ENCODE assay signal across 8 mouse cellular contexts in the genomic region with DNA sequence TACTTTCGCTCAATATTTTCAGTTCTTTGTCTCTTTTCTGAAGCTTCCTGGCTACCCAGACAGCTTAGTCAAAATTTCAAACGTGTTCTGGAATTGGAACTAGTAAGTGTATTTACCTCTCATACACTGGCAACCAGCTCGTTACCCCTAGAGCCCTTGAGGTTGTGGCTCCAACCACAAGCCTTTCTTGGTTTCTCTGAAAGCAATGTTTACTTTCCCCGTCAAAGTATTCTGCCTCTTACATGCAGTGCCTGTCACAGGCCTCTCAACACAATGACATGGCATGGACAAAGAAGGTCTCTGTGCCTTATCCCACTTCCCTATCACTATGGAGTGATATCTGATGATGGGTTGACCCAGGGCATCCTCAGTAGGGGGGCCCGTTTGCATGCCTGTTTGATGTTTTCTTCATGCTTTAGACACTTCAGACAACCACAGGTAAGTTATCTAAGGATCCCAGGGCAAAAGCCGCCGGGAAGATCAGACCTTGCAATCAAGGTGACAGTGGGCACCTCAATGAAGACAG. TPM values are rescaled to one million over a fixed set of nuclear protein-coding genes. Genes with fewer than 3 reads are reported as not detected.
DNase-seq lines count a peak whose midpoint lies in the region; ATAC-seq and TF ChIP-seq lines count a peak whose summit lies in the region.

No protein-coding gene starts in this region.

- H3K27me3 ChIP-seq in kidney, postnatal 0 days (ENCODE audit: insufficient read depth, low read length) = no peaks in the 10 kb centered on the region
- no peaks in the 10 kb centered on the region for H3K27me3 ChIP-seq in hindbrain, embryonic 14.5 days (ENCODE audit: control insufficient read depth, insufficient read depth, low read length)

- TF ChIP-seq CTCF in kidney, postnatal 0 days (IDR thresholded peaks at IDR 0.05; ENCODE audit: low read depth) = no peak
- no peak for TF ChIP-seq CTCF in brain, embryonic 14.5 days (IDR thresholded peaks at IDR 0.05; ENCODE audit: borderline replicate concordance, extremely low read depth, insufficient read depth, insufficient read length)

- H3K9me3 ChIP-seq in kidney, postnatal 0 days (replicated peaks; ENCODE audit: low read length) = no peaks in the 10 kb centered on the region
- H3K9me3 ChIP-seq in hindbrain, embryonic 14.5 days (ENCODE audit: control insufficient read depth, low read length) = no peaks in the 10 kb centered on the region

- peak overlapping the region; percentile 74 for H3K9ac ChIP-seq in kidney, postnatal 0 days (ENCODE audit: low read depth, low read length)
- H3K9ac ChIP-seq in hindbrain, embryonic 14.5 days = peak overlapping the region; percentile 91

- no peaks in the 10 kb centered on the region for H3K4me1 ChIP-seq in kidney, postnatal 0 days (replicated peaks; ENCODE audit: insufficient read depth, low read length)
- 0 out of 2 replicates have a peak, but pooled peaks cover 11% of the 10 kb centered on the region for H3K4me1 ChIP-seq in hindbrain, embryonic 14.5 days (replicated peaks; ENCODE audit: control insufficient read depth, insufficient read depth, low read length)

- TF ChIP-seq POLR2A in brain, embryonic 14.5 days (IDR thresholded peaks at IDR 0.05; ENCODE audit: borderline replicate concordance, extremely low read depth, insufficient read depth, insufficient read length, poor library complexity, severe bottlenecking) = no peak

- WGBS in kidney, postnatal 0 days = 62% methylated on average over 7 of the region's 7 CpGs
- 48% methylated on average over 7 of the region's 7 CpGs for WGBS in hindbrain, embryonic 14.5 days

- no peak for DNase-seq in kidney, postnatal 0 days (ENCODE audit: low spot score)
- DNase-seq in kidney, postnatal 14 days = no peak
- peak; percentile 3 for DNase-seq in brain, embryonic 14.5 days (ENCODE audit: low read depth)
- DNase-seq in hindbrain, embryonic 14.5 days (ENCODE audit: low spot score) = no peak
- DNase-seq in frontal cortex, postnatal 25 days (ENCODE audit: low spot score in 2 of 2) = no peak
- DNase-seq in left cerebral cortex, adult 8-10 months (ENCODE audit: low spot score in 2 of 2) = no peak
- DNase-seq in layer of hippocampus, adult 9-11 months = no peak

- peak overlapping the region; percentile 73 for H3K4me3 ChIP-seq in kidney, postnatal 0 days (replicated peaks; ENCODE audit: low read depth, low read length)
- H3K4me3 ChIP-seq in hindbrain, embryonic 14.5 days (replicated peaks; ENCODE audit: low read length) = peak overlapping the region; percentile 59

- ATAC-seq in kidney, postnatal 0 days (replicated peaks; ENCODE audit: low FRiP score, low read depth) = no peak
- peak; percentile 26; the same call in 1 of the 2 replicates for ATAC-seq in hindbrain, embryonic 14.5 days (ENCODE audit: low FRiP score)
- ATAC-seq in megakaryocyte progenitor cell, adult 5-6 weeks (replicated peaks; ENCODE audit: poor library complexity) = peak; percentile 10

- H3K36me3 ChIP-seq in kidney, postnatal 0 days (ENCODE audit: insufficient read depth, low read length) = no peaks in the 10 kb centered on the region
- 0 out of 2 replicates have a peak, but pooled peaks cover 8% of the 10 kb centered on the region for H3K36me3 ChIP-seq in hindbrain, embryonic 14.5 days (replicated peaks; ENCODE audit: control insufficient read depth, insufficient read depth)

- peak overlapping the region; percentile 91 for H3K4me2 ChIP-seq in kidney, postnatal 0 days (ENCODE audit: low read length)
- peak overlapping the region; percentile 70 for H3K4me2 ChIP-seq in hindbrain, embryonic 14.5 days (replicated peaks)

- H3K27ac ChIP-seq in kidney, postnatal 0 days = no peak overlapping the region
- peak overlapping the region; percentile 87 for H3K27ac ChIP-seq in hindbrain, embryonic 14.5 days

RNA-seq across cellular contexts. Expression of gene Nipa1, which starts 1.2 kb away (rescaled TPM):
- 3.6 and 4.7 TPM in 2 replicates for polyA plus RNA-seq in kidney, postnatal 0 days (2015; fragmentation: Nextera tagmentation; extraction: Ambion mirVana)
- 18.4 and 21.6 TPM in 2 replicates for polyA plus RNA-seq in brain, embryonic 14.5 days (2012; rRNA removed)
- 23.8 and 25.4 TPM in 2 replicates for polyA plus RNA-seq in hindbrain, embryonic 14.5 days (2014; fragmentation: Nextera tagmentation; extraction: Ambion mirVana)
- 2.6 and 3.4 TPM in 2 replicates for total RNA-seq in megakaryocyte progenitor cell, adult 5-6 weeks (2015)
- 3.5 and 4.9 TPM in 2 replicates for total RNA-seq in megakaryocyte progenitor cell, adult 5-6 weeks (2017)
- total RNA-seq in left cerebral cortex, adult 8-10 months (2022) = 10 to 100 TPM; 63.2 to 75.9 (median 64.6) TPM

RNA-seq across cellular contexts. Expression of gene Herc2, which starts 31.5 kb away (rescaled TPM):
- 15.6 and 18.5 TPM in 2 replicates for polyA plus RNA-seq in kidney, postnatal 0 days (2015; fragmentation: Nextera tagmentation; extraction: Ambion mirVana)
- 30.3 and 39.8 TPM in 2 replicates for polyA plus RNA-seq in brain, embryonic 14.5 days (2012; rRNA removed)
- 57.4 and 60.3 TPM in 2 replicates for polyA plus RNA-seq in hindbrain, embryonic 14.5 days (2014; fragmentation: Nextera tagmentation; extraction: Ambion mirVana)
- 23.0 and 33.9 TPM in 2 replicates for total RNA-seq in megakaryocyte progenitor cell, adult 5-6 weeks (2015)
- total RNA-seq in megakaryocyte progenitor cell, adult 5-6 weeks (2017) = 29.2 and 35.8 TPM in 2 replicates
- total RNA-seq in left cerebral cortex, adult 8-10 months (2022) = 100 to 1,000 TPM; 115 to 140 (median 125) TPM

RNA-seq across cellular contexts. Expression of gene Nipa2, which starts 56.2 kb away (rescaled TPM):
- 41.6 and 43.4 TPM in 2 replicates for polyA plus RNA-seq in kidney, postnatal 0 days (2015; fragmentation: Nextera tagmentation; extraction: Ambion mirVana)
- 24.2 and 28.3 TPM in 2 replicates for polyA plus RNA-seq in brain, embryonic 14.5 days (2012; rRNA removed)
- polyA plus RNA-seq in hindbrain, embryonic 14.5 days (2014; fragmentation: Nextera tagmentation; extraction: Ambion mirVana) = 48.4 and 49.1 TPM in 2 replicates
- 55.1 and 56.7 TPM in 2 replicates for total RNA-seq in megakaryocyte progenitor cell, adult 5-6 weeks (2015)
- total RNA-seq in megakaryocyte progenitor cell, adult 5-6 weeks (2017) = 32.1 and 35.4 TPM in 2 replicates
- 10 to 100 TPM; 45.1 to 51.3 (median 48.6) TPM for total RNA-seq in left cerebral cortex, adult 8-10 months (2022)
